Mouse (Mus musculus) limb, embryonic 13.5 days (tissue): ENCODE results near the gene Cfap61. TPM values are rescaled to one million over a fixed set of nuclear protein-coding genes. Genes with fewer than 3 reads are reported as not detected.

Experiments used
- ATAC-seq: fragments of 200-750 bp; cut with Nextera tagmentation; 2 replicates; pipeline ENCODE4 v1.8.0; 2017; ENCODE audit warnings: low read depth, moderate number of reproducible peaks, moderate TSS enrichment; ENCODE audit not compliant: low FRiP score
- H3K27ac ChIP-seq: fragments of 300-500 bp; sonication (generic); 2 replicates; pipeline ENCODE4 v1.5.1; 2015; ENCODE audit warnings: inconsistent platforms, mild to moderate bottlenecking, moderate library complexity
- H3K27me3 ChIP-seq: fragments of 300-500 bp; sonication (generic); 2 replicates; pipeline ENCODE4 v1.6.1; 2015; ENCODE audit warnings: mild to moderate bottlenecking, inconsistent platforms
- H3K36me3 ChIP-seq: fragments of 300-500 bp; sonication (generic); 2 replicates; pipeline ENCODE4 v1.6.1; 2015; ENCODE audit warnings: inconsistent platforms, mild to moderate bottlenecking, moderate library complexity
- H3K4me1 ChIP-seq: fragments of 300-500 bp; sonication (generic); 2 replicates; pipeline ENCODE4 v1.6.1; 2015; ENCODE audit warnings: inconsistent platforms
- H3K4me2 ChIP-seq: fragments of 300-500 bp; sonication (generic); replicated peaks from 2 replicates; pipeline ENCODE4 v1.6.1; 2015; ENCODE audit warnings: inconsistent platforms, mild to moderate bottlenecking, moderate library complexity
- H3K4me3 ChIP-seq: fragments of 300-500 bp; sonication (generic); 2 replicates; pipeline ENCODE4 v1.5.1; 2015; ENCODE audit warnings: moderate library complexity, mild to moderate bottlenecking, inconsistent platforms
- H3K9ac ChIP-seq: fragments of 300-500 bp; sonication (generic); 2 replicates; pipeline ENCODE4 v1.6.1; 2015; ENCODE audit warnings: mild to moderate bottlenecking, inconsistent platforms
- H3K9me3 ChIP-seq: fragments of 300-500 bp; sonication (generic); 2 replicates; pipeline ENCODE4 v1.6.1; 2016; ENCODE audit warnings: inconsistent platforms
- WGBS: fragments of 180-500 bp; shearing (Covaris S2); methylation state at CpG from one replicate; pipeline ENCODE4 v1.1.7; 2015; 5-methylcytosine and 5-hydroxymethylcytosine counted together
- polyA plus RNA-seq: library from polyadenylated mRNA; unstranded; fragments of >200 nt; fragmentation: Nextera tagmentation; extraction: Ambion mirVana; gene quantifications from 2 replicates; pipeline ENCODE4 v1.2.1, GENCODE M21; 2015

Gene Cfap61
- polyA plus RNA-seq, 1 experiment from 2014 or later: 0.24 TPM

GRCm38 (mm10) chr2:146107980-146108379, 173.4 kb downstream of the Cfap61 start:
- Histone ChIP-seq H3K27me3 (0 out of 2 replicates have a peak, but pooled peaks cover 2% of the 10 kb centered on the region), H3K4me2 (no peak overlapping the region), H3K4me1 (no peaks in the 10 kb centered on the region), H3K4me3 (no peak overlapping the region), H3K9ac (no peak overlapping the region), H3K27ac (no peak overlapping the region), H3K36me3 (no peaks in the 10 kb centered on the region), H3K9me3 (no peaks in the 10 kb centered on the region)
- no peak for ATAC-seq
- WGBS: 86% methylated on average over 4 of the region's 4 CpGs

DNA sequence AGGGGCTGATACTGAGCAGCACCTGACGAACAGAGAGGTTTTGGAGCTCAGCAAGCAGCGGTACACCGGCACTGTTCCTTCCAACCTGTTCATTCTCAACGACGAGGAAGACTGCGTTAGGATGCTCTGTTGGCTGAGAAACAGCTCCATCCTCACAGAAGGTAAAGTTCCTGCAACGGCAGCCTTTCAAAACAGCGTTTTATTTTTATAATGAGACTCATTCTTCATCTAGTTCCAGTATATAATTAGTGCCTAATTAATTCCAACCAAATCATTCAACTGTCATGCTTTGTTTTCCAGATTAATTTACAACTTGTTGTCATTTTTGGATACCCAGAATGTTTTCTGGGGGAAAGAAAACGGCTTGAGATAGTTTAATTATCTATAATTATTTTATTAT, 175.3 kb downstream of the Cfap61 start:
- H3K4me3 ChIP-seq: no peak overlapping the region
- H3K9me3 ChIP-seq: no peaks in the 10 kb centered on the region
- WGBS: 78% methylated on average over 9 of the region's 9 CpGs
- H3K4me2 ChIP-seq: no peak overlapping the region
- no peak overlapping the region for H3K9ac ChIP-seq
- no peaks in the 10 kb centered on the region for H3K36me3 ChIP-seq
- H3K4me1 ChIP-seq: no peaks in the 10 kb centered on the region
- ATAC-seq: no peak
- no peak overlapping the region for H3K27ac ChIP-seq
- no peaks in the 10 kb centered on the region for H3K27me3 ChIP-seq

GRCm38 (mm10) chr2:146116282-146116681, 181.7 kb downstream of the Cfap61 start:
- Histone ChIP-seq H3K9me3 (no peaks in the 10 kb centered on the region), H3K27me3 (no peaks in the 10 kb centered on the region; the same call in 1 of the 2 replicates), H3K4me1 (no peaks in the 10 kb centered on the region), H3K4me2 (no peak overlapping the region), H3K9ac (no peak overlapping the region), H3K4me3 (no peak overlapping the region), H3K36me3 (no peaks in the 10 kb centered on the region), H3K27ac (no peak overlapping the region)
- no peak for ATAC-seq
- WGBS: 84% methylated on average over 6 of the region's 6 CpGs

GRCm38 (mm10) chr2:146116726-146117125, 182.1 kb downstream of the Cfap61 start:
- Histone ChIP-seq H3K4me1 (no peaks in the 10 kb centered on the region), H3K9ac (no peak overlapping the region), H3K36me3 (no peaks in the 10 kb centered on the region), H3K4me3 (no peak overlapping the region), H3K27ac (no peak overlapping the region), H3K27me3 (no peaks in the 10 kb centered on the region; the same call in 1 of the 2 replicates), H3K4me2 (no peak overlapping the region), H3K9me3 (no peaks in the 10 kb centered on the region)
- peak; percentile 22; the same call in 1 of the 2 replicates for ATAC-seq
- WGBS: 94% methylated on average over 5 of the region's 5 CpGs

DNA sequence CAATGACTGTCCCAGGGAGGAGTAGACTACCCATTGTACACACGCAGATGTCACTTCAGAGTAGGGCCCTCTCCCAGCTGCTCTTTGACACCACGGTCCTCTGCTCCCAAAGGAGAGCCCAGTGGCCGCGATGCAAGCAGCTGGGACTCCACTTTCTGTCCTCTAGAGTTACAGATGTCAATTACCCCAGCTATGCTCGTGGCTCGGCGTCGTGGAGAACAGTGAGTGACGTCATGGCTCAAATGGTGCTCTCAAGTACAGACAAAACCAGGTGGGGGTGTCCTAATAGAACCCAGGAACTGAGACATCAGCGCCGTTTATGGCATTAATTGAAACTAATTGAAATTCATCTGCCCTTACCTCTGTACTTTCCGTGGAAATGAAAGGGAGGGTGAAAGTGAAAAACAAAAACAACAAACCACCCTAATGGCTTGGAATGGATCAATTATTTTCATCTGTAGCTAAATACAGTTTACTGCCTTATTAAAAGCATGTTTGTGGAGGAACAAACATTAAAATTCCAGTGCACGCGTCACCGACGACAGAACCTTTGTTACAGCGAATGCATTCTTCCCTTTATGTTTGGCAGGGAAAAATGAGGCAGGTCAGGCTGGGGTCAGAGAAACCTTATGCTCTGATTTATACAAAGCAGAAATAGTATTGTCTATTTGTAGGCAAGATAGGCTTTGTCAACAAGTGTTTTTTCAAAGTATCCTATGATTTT, 182.8 kb downstream of the Cfap61 start:
- no peak overlapping the region for H3K9ac ChIP-seq
- no peaks in the 10 kb centered on the region for H3K4me1 ChIP-seq
- no peak overlapping the region for H3K27ac ChIP-seq
- no peak overlapping the region for H3K4me2 ChIP-seq
- H3K4me3 ChIP-seq: no peak overlapping the region
- no peaks in the 10 kb centered on the region for H3K36me3 ChIP-seq
- ATAC-seq: peak; percentile 41; the same call in 1 of the 2 replicates
- H3K27me3 ChIP-seq: no peaks in the 10 kb centered on the region; the same call in 1 of the 2 replicates
- WGBS: 42% methylated on average over 17 of the region's 17 CpGs
- no peaks in the 10 kb centered on the region for H3K9me3 ChIP-seq

DNA sequence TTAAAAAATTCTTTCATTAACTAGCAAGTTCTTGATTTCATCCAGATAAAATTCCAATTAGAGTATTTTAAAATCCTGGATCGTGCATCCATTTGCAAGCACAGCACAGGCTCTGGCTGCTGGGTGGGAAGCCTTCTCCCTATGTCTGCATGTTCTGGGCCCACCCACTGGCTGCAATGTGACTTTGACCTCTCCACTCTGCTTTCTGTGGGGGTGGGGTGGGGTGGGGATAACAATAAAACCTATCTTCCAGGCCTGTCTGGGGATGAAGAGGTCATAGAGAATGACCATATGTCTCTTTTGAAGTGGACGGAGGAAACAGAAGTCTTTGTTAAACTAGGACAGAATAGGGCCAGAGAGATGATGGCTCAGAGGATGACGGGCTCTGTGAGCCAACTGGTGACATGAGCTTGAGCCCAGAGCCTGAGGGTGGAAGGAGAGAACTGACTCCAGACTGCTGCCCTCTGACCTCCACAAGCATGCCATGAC, 183.4 kb downstream of the Cfap61 start:
- 53% methylated on average over 3 of the region's 3 CpGs for WGBS
- no peaks in the 10 kb centered on the region for H3K9me3 ChIP-seq
- H3K4me1 ChIP-seq: no peaks in the 10 kb centered on the region
- H3K4me3 ChIP-seq: no peak overlapping the region
- no peak for ATAC-seq
- no peak overlapping the region for H3K4me2 ChIP-seq
- H3K27ac ChIP-seq: no peak overlapping the region
- no peaks in the 10 kb centered on the region for H3K36me3 ChIP-seq
- no peaks in the 10 kb centered on the region; the same call in 1 of the 2 replicates for H3K27me3 ChIP-seq
- no peak overlapping the region for H3K9ac ChIP-seq

GRCm38 (mm10) chr2:146121551-146121950, 187.0 kb downstream of the Cfap61 start:
- Histone ChIP-seq H3K27me3 (no peaks in the 10 kb centered on the region; the same call in 1 of the 2 replicates), H3K4me2 (no peak overlapping the region), H3K9me3 (no peaks in the 10 kb centered on the region), H3K27ac (no peak overlapping the region), H3K9ac (no peak overlapping the region), H3K4me3 (no peak overlapping the region), H3K4me1 (no peaks in the 10 kb centered on the region), H3K36me3 (no peaks in the 10 kb centered on the region)
- 76% methylated on average over 7 of the region's 7 CpGs for WGBS
- no peak for ATAC-seq

GRCm38 (mm10) chr2:146125129-146125528, 190.5 kb downstream of the Cfap61 start:
- WGBS: 97% methylated on average over 2 of the region's 2 CpGs
- no peaks in the 10 kb centered on the region for H3K36me3 ChIP-seq
- no peak overlapping the region for H3K4me2 ChIP-seq
- no peak overlapping the region for H3K9ac ChIP-seq
- H3K4me1 ChIP-seq: no peaks in the 10 kb centered on the region
- H3K4me3 ChIP-seq: no peak overlapping the region
- ATAC-seq: no peak
- H3K27ac ChIP-seq: no peak overlapping the region
- H3K27me3 ChIP-seq: no peaks in the 10 kb centered on the region
- no peaks in the 10 kb centered on the region for H3K9me3 ChIP-seq

- 92% methylated on average over 6 of the region's 6 CpGs for WGBS
- H3K4me3 ChIP-seq: no peak overlapping the region
- no peak overlapping the region for H3K27ac ChIP-seq
- no peak overlapping the region for H3K4me2 ChIP-seq
- no peaks in the 10 kb centered on the region for H3K36me3 ChIP-seq
- no peaks in the 10 kb centered on the region for H3K9me3 ChIP-seq
- no peaks in the 10 kb centered on the region for H3K4me1 ChIP-seq
- H3K9ac ChIP-seq: no peak overlapping the region
- no peak for ATAC-seq
- no peaks in the 10 kb centered on the region for H3K27me3 ChIP-seq
Observed at GRCm38 (mm10) chr2:146128622-146129021, 194.0 kb downstream of the Cfap61 start.

GRCm38 (mm10) chr2:146130514-146130913, 195.9 kb downstream of the Cfap61 start:
- Histone ChIP-seq H3K27me3 (no peaks in the 10 kb centered on the region), H3K9ac (no peak overlapping the region), H3K36me3 (no peaks in the 10 kb centered on the region), H3K4me2 (no peak overlapping the region), H3K9me3 (no peaks in the 10 kb centered on the region), H3K27ac (no peak overlapping the region), H3K4me3 (no peak overlapping the region), H3K4me1 (no peaks in the 10 kb centered on the region)
- WGBS: 91% methylated on average over 3 of the region's 3 CpGs
- ATAC-seq: no peak

GRCm38 (mm10) chr2:146134275-146134674, 199.7 kb downstream of the Cfap61 start:
- Histone ChIP-seq H3K4me3 (no peak overlapping the region), H3K27ac (no peak overlapping the region), H3K4me1 (no peaks in the 10 kb centered on the region), H3K9ac (no peak overlapping the region), H3K27me3 (no peaks in the 10 kb centered on the region), H3K9me3 (no peaks in the 10 kb centered on the region), H3K4me2 (no peak overlapping the region), H3K36me3 (no peaks in the 10 kb centered on the region)
- WGBS: 88% methylated on average over 6 of the region's 6 CpGs
- ATAC-seq: no peak

DNA sequence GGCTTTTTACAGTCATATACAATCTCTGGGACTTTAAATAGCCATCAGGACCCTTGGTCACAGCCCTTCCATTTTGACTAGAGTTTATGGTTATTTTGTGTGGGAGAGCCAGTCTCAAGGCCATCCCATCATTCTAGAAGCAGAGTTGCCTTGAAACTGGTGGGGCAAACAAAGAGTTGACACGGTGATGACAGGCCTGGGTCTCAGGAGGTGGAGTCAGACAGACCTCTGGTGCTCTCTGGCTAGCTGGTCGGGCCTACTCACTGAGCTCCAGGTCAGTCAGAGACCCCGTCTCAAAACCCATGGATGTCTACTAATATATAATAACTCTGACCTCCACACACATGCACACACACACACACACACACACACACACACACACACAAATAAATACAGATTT, 206.1 kb downstream of the Cfap61 start:
- Histone ChIP-seq H3K36me3 (no peaks in the 10 kb centered on the region), H3K9me3 (no peaks in the 10 kb centered on the region), H3K4me1 (no peaks in the 10 kb centered on the region), H3K27me3 (no peaks in the 10 kb centered on the region), H3K9ac (no peak overlapping the region), H3K4me3 (no peak overlapping the region), H3K27ac (no peak overlapping the region), H3K4me2 (no peak overlapping the region)
- no peak for ATAC-seq
- 83% methylated on average over 3 of the region's 3 CpGs for WGBS

GRCm38 (mm10) chr2:146147306-146147705, 212.7 kb downstream of the Cfap61 start:
- Histone ChIP-seq H3K4me2 (no peak overlapping the region), H3K27ac (no peak overlapping the region), H3K4me1 (no peaks in the 10 kb centered on the region), H3K27me3 (no peaks in the 10 kb centered on the region), H3K9me3 (no peaks in the 10 kb centered on the region), H3K9ac (no peak overlapping the region), H3K4me3 (no peak overlapping the region), H3K36me3 (no peaks in the 10 kb centered on the region)
- no peak for ATAC-seq
- 84% methylated on average over 4 of the region's 4 CpGs for WGBS
